Mouse (Mus musculus) ES-E14 (cell line): Measurements from ENCODE around the gene Gprin2. TPM values are rescaled to one million over a fixed set of nuclear protein-coding genes. Genes with fewer than 3 reads are reported as not detected.
A peak's percentile ranks its signal among the peaks of the same experiment; 100 is the strongest.

Experiments used
- DNase-seq: peaks from one replicate; pipeline ENCODE4 v3.0.0-alpha.2; 2013; ENCODE audit warnings: low read depth, low spot score
- H3K27ac ChIP-seq: 2 replicates; pipeline ENCODE4 v1.5.1; 2012; ENCODE audit warnings: low read depth, mild to moderate bottlenecking, low read length, moderate library complexity, mixed read lengths; ENCODE audit not compliant: poor library complexity, insufficient read depth, severe bottlenecking
- H3K36me3 ChIP-seq: 2 replicates; pipeline ENCODE4 v1.6.1; 2012; ENCODE audit warnings: mild to moderate bottlenecking, low read length, moderate library complexity, mixed read lengths; ENCODE audit not compliant: control insufficient read depth, poor library complexity, insufficient read depth, severe bottlenecking
- H3K4me1 ChIP-seq, 2 experiments: fragments of 150-350 bp in 1 of 2; sonication (generic) in 1 of 2; 2 replicates each; pipeline ENCODE4 v1.6.1; 2012; ENCODE audit warnings: low read length in 2 of 2, mild to moderate bottlenecking in 1 of 2, mixed read lengths in 1 of 2; ENCODE audit not compliant: control insufficient read depth in 2 of 2, insufficient read depth in 2 of 2, poor library complexity in 1 of 2
- H3K4me3 ChIP-seq, 2 experiments: fragments of 150-350 bp in 1 of 2; sonication (generic) in 1 of 2; 2 replicates each; pipeline ENCODE4 v1.5.1; 2012; ENCODE audit warnings: low read length in 2 of 2, low read depth in 1 of 2, mild to moderate bottlenecking in 1 of 2, mixed read lengths in 1 of 2; ENCODE audit not compliant: insufficient read depth in 1 of 2, poor library complexity in 1 of 2, severe bottlenecking in 1 of 2
- H3K9ac ChIP-seq: 2 replicates; pipeline ENCODE4 v1.6.1; 2012; ENCODE audit warnings: low read depth, mild to moderate bottlenecking, low read length, mixed read lengths; ENCODE audit not compliant: poor library complexity, insufficient read depth, severe bottlenecking
- H3K9me3 ChIP-seq: fragments of 150-350 bp; sonication (generic); 2 replicates; pipeline ENCODE4 v1.6.1; 2012; ENCODE audit warnings: low read depth, mild to moderate bottlenecking, low read length; ENCODE audit not compliant: control insufficient read depth, insufficient read depth
- CHD2 ChIP-seq: IDR thresholded peaks from 2 replicates; pipeline ENCODE4 v1.6.1; 2014; ENCODE audit warnings: mild to moderate bottlenecking, low read depth, low read length, inconsistent platforms
- HCFC1 ChIP-seq: IDR thresholded peaks from 2 replicates; pipeline ENCODE4 v1.6.1; 2012; ENCODE audit warnings: low read length, inconsistent platforms, borderline replicate concordance; ENCODE audit not compliant: insufficient read depth
- MAFK ChIP-seq: IDR thresholded peaks from 2 replicates; pipeline ENCODE4 v1.6.1; 2014; ENCODE audit warnings: mild to moderate bottlenecking, low read depth, low read length, inconsistent platforms; ENCODE audit not compliant: insufficient read depth
- ZC3H11A ChIP-seq: IDR thresholded peaks from 2 replicates; pipeline ENCODE4 v1.6.1; 2012; ENCODE audit warnings: low read depth, mild to moderate bottlenecking, inconsistent platforms, low read length, borderline replicate concordance
- ZNF384 ChIP-seq: IDR thresholded peaks from 2 replicates; pipeline ENCODE4 v1.6.1; 2012; ENCODE audit warnings: low read depth, low read length, inconsistent platforms
- in situ Hi-C, 2 experiments: fragments of 600-800 bp; cut with MboI; formaldehyde crosslinking; loops; one replicate each; pipeline ENCODE4 v1.15.1; 2025; ENCODE audit warnings: low sequenced_read_pairs in 2 of 2, inconsistent platforms in 1 of 2; ENCODE audit not compliant: unreplicated experiment in 2 of 2
- total RNA-seq: library from RNA; depleted of rRNA; stranded (reverse); fragments of 300-350 nt; gene quantifications from 2 replicates; pipeline ENCODE4 v1.2.3, GENCODE M21; 2012; rRNA removed

Gprin2 gene
- 0.58 and 1.6 TPM in 2 replicates for total RNA-seq

GRCm38 (mm10) chr14:34201231-34202035, at the start of gene Gprin2:
TSS of gene Gprin2 (minus strand) at chr14:34201653.
- DNase-seq = no peak
- Histone ChIP-seq H3K9me3 (no peaks in the 10 kb centered on the region), H3K4me3 (peak within 1 kb of the TSS; percentile 82 to 92), H3K9ac (peak within 1 kb of the TSS; percentile 58), H3K36me3 (no peaks in the 10 kb centered on the region), H3K27ac (no peak within 1 kb of the TSS), H3K4me1 (peaks cover 2 to 7% of the 10 kb centered on the region in 2 experiments; a peak in 2 of 4 replicates)
- in situ Hi-C loops = no loop called here
- TF ChIP-seq MAFK (no peak), HCFC1 (no peak), CHD2 (no peak), ZC3H11A (no peak), ZNF384 (no peak)

- DNase-seq = no peak
- H3K9me3 ChIP-seq = no peaks in the 10 kb centered on the region
- H3K36me3 ChIP-seq = peaks cover 2% of the 10 kb centered on the region; the same call in 1 of the 2 replicates
- H3K9ac ChIP-seq = no peak overlapping the region
- H3K4me1 ChIP-seq = no peaks in the 10 kb centered on the region
- TF ChIP-seq ZNF384 (no peak), CHD2 (no peak), MAFK (no peak), ZC3H11A (no peak), HCFC1 (no peak)
- in situ Hi-C loops = no loop called here
- no peak overlapping the region for H3K4me3 ChIP-seq
- no peak overlapping the region for H3K27ac ChIP-seq
Measured at GRCm38 (mm10) chr14:34240676-34241075, 39.2 kb upstream of the Gprin2 start.

DNA sequence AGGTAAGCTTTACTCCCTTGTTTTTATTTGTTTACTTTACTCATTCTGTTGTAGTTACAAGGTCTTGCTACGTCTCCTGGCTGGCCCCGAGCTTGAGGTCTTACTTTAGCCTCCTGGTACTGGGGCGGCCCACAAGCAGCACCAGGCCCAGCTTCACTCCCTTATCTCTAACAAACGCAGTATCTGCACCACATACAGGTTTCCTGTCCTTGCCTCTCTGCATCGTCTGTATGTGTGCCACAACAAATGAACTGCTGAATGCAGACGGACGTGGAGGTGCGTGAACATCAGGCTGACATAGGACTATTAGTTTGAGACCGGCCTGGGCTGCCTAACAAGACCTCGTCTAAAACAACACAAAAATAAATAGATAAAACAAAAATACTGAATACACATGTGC, 38.8 kb upstream of the Gprin2 start:
- Histone ChIP-seq H3K4me3 (no peak overlapping the region), H3K4me1 (no peaks in the 10 kb centered on the region), H3K36me3 (peaks cover 2% of the 10 kb centered on the region; the same call in 1 of the 2 replicates), H3K9me3 (no peaks in the 10 kb centered on the region), H3K27ac (no peak overlapping the region), H3K9ac (no peak overlapping the region)
- TF ChIP-seq CHD2 (no peak), ZNF384 (no peak), HCFC1 (no peak), MAFK (no peak), ZC3H11A (no peak)
- in situ Hi-C loops = no loop called here
- DNase-seq = no peak

- Histone ChIP-seq H3K9me3 (no peaks in the 10 kb centered on the region), H3K4me3 (peak overlapping the region in 1 of 2 experiments; percentile 5; a peak in 1 of 4 replicates), H3K27ac (no peak overlapping the region), H3K4me1 (peaks cover 0 to 4% of the 10 kb centered on the region in 2 experiments; a peak in 1 of 4 replicates), H3K36me3 (peaks cover 6% of the 10 kb centered on the region; the same call in 1 of the 2 replicates), H3K9ac (peak overlapping the region; percentile 20)
- in situ Hi-C loops = no loop called here
- peak; percentile 83 for DNase-seq
- TF ChIP-seq ZC3H11A = peak; percentile 59
- no peak for TF ChIP-seq ZNF384
- no peak for TF ChIP-seq HCFC1
- TF ChIP-seq MAFK = no peak
- no peak for TF ChIP-seq CHD2
Measured at GRCm38 (mm10) chr14:34234630-34235380, 33.4 kb upstream of the Gprin2 start.
